Mouse (Mus musculus) G1E (cell line): Measurements from ENCODE around the gene Dhrs13. TPM values are rescaled to one million over a fixed set of nuclear protein-coding genes. Genes with fewer than 3 reads are reported as not detected.

Experiments used
- ATAC-seq: 2 replicates; pipeline ENCODE4 v1.8.0; 2016; ENCODE audit warnings: mild to moderate bottlenecking; ENCODE audit not compliant: insufficient number of reproducible peaks, poor library complexity, low FRiP score, severe bottlenecking; ENCODE audit errors: extremely low read depth
- DNase-seq: peaks from one replicate; pipeline ENCODE4 v3.0.0; 2012; ENCODE audit warnings: low spot score
- H3K27me3 ChIP-seq: 2 replicates; pipeline ENCODE4 v1.6.1; 2012; ENCODE audit warnings: mild to moderate bottlenecking, low read length, inconsistent platforms; ENCODE audit not compliant: insufficient read depth
- H3K36me3 ChIP-seq: replicated peaks from 2 replicates; pipeline ENCODE3; 2012; ENCODE audit warnings: mild to moderate bottlenecking, inconsistent platforms
- H3K4me1 ChIP-seq: 2 replicates; pipeline ENCODE4 v1.6.1; 2012; ENCODE audit warnings: low read depth, low read length, inconsistent platforms, mixed read lengths; ENCODE audit not compliant: insufficient read depth
- H3K4me3 ChIP-seq: 2 replicates; pipeline ENCODE4 v1.5.1; 2012; ENCODE audit warnings: low read depth, mild to moderate bottlenecking, inconsistent platforms, low read length, moderate library complexity, mixed read lengths
- H3K9me3 ChIP-seq: replicated peaks from 2 replicates; pipeline ENCODE4 v1.6.1; 2012; ENCODE audit warnings: inconsistent platforms
- CTCF ChIP-seq: IDR thresholded peaks from 2 replicates; pipeline ENCODE4 v1.5.1; 2012; ENCODE audit warnings: low read depth, low read length, inconsistent platforms, mixed read lengths
- GATA1 ChIP-seq: IDR thresholded peaks from 2 replicates; pipeline ENCODE4 v1.6.1; 2012; ENCODE audit warnings: borderline replicate concordance, low read length, inconsistent platforms, mixed read lengths
- GATA2 ChIP-seq: IDR thresholded peaks from 2 replicates; pipeline ENCODE4 v1.6.1; 2012; ENCODE audit warnings: low read depth, low read length, inconsistent platforms, borderline replicate concordance
- POLR2AphosphoS5 ChIP-seq: IDR thresholded peaks from 2 replicates; pipeline ENCODE4 v1.6.1; 2012; ENCODE audit warnings: low read depth, low read length, inconsistent platforms; ENCODE audit not compliant: insufficient replicate concordance
- TAL1 ChIP-seq: conservative IDR thresholded peaks from 2 replicates; pipeline ENCODE4 v1.6.1; 2012; ENCODE audit warnings: low read depth, low read length, inconsistent platforms, mixed read lengths
- polyA plus RNA-seq: library from polyadenylated mRNA; stranded (reverse); fragments of >175 nt; gene quantifications from 2 replicates; pipeline ENCODE4 v1.2.3, GENCODE M21; 2012
- total RNA-seq, 2 experiments: library from RNA; stranded (forward) in 1 of 2; stranded (reverse) in 1 of 2; fragments of 200-1000 nt in 1 of 2; fragments of >200 nt in 1 of 2; fragmentation: Nextera tagmentation in 1 of 2; gene quantifications; 2 replicates each; pipeline ENCODE4 v1.2.3; 2014 to 2017

Gene Dhrs13
- total RNA-seq (2014; fragmentation: Nextera tagmentation) = 7.2 and 11.0 TPM in 2 replicates
- 9.2 and 10.0 TPM in 2 replicates for total RNA-seq (2017)
- 6.9 and 7.9 TPM in 2 replicates for polyA plus RNA-seq

DNA sequence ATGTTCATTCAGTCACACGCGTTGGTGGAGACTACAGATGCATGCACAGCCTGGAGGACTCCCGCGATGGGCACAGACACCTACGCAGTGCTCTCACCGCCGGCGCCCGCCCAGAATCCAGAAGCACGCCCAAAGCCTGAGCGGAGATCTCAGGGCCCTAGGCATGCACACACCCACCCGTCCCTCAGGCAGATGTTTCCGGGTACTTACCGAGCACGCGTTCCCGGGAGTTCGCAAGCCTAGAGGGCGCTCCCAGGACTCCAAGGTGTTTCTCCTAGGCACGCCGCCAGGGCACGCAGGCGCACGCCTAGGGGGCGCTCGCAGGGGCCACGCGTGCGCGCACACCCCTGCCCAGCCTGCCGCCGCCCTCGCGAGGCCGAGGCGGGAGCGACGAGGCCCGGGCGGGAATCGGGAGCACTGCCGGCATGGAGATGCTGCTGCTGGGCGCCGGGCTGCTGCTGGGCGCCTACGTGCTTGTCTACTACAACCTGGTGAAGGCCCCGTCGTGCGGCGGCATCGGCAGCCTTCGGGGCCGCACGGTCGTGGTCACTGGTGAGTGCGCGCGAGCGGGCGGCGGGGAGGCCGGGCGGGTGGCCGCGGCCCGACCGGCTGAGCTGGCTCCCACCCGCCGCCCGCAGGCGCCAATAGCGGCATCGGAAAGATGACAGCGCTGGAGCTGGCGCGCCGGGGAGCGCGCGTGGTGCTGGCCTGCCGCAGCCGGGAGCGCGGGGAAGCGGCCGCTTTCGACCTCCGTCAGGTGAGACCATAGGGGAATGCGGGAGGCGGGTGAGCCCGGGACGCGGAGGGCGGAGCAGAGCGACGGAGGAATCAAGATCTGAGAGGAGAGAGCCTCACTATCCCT lies at the start of gene Dhrs13:
Dhrs13 (plus strand) TSS at position 334 of the 862 bp plus-strand sequence.
- H3K27me3 ChIP-seq = no peaks in the 10 kb centered on the region
- peak; percentile 82 for DNase-seq
- peaks cover 69% of the 10 kb centered on the region for H3K4me1 ChIP-seq
- TF ChIP-seq CTCF (peak; percentile 72), GATA2 (no peak), GATA1 (no peak), TAL1 (no peak), POLR2AphosphoS5 (no peak)
- H3K9me3 ChIP-seq = no peaks in the 10 kb centered on the region
- peak within 1 kb of the TSS; percentile 76 for H3K4me3 ChIP-seq
- peak; percentile 95 for ATAC-seq
- H3K36me3 ChIP-seq = peaks cover 71% of the 10 kb centered on the region

DNA sequence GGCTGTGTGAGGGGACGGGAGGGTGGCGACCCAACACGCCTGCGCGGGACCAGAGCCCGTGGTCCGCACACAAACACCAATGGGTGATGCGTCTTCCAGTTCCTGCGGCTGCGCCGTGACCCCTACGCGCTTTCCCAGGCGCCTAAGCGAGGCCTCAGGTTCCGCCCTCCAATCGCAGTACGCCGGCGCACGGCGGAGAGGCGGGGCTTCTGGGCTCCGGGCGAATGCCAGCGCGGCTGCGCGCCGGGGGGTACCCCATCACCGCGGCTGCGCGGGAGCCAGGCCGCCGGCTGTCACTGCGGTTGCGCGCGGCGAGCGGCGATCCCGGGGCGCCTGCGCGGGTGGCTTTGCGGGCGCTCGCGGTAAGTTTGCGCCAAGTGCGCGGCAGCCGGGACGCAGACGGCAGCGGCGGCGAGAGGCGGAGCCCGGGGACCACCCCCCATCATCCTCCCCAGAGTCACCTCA lies 49.6 kb upstream of the Dhrs13 start, which contains the start of gene Phf12:
Phf12 (plus strand) TSS at position 314 of the 465 bp plus-strand sequence.
- Histone ChIP-seq H3K27me3 (peaks cover 15% of the 10 kb centered on the region), H3K36me3 (peaks cover 34% of the 10 kb centered on the region), H3K4me3 (peak within 1 kb of the TSS; percentile 93), H3K4me1 (peaks cover 37% of the 10 kb centered on the region), H3K9me3 (no peaks in the 10 kb centered on the region)
- TF ChIP-seq TAL1 = no peak
- no peak for TF ChIP-seq GATA2
- TF ChIP-seq POLR2AphosphoS5 = no peak
- no peak for TF ChIP-seq CTCF
- no peak for TF ChIP-seq GATA1
- peak; percentile 99 for DNase-seq
- peak; percentile 70 for ATAC-seq

DNA sequence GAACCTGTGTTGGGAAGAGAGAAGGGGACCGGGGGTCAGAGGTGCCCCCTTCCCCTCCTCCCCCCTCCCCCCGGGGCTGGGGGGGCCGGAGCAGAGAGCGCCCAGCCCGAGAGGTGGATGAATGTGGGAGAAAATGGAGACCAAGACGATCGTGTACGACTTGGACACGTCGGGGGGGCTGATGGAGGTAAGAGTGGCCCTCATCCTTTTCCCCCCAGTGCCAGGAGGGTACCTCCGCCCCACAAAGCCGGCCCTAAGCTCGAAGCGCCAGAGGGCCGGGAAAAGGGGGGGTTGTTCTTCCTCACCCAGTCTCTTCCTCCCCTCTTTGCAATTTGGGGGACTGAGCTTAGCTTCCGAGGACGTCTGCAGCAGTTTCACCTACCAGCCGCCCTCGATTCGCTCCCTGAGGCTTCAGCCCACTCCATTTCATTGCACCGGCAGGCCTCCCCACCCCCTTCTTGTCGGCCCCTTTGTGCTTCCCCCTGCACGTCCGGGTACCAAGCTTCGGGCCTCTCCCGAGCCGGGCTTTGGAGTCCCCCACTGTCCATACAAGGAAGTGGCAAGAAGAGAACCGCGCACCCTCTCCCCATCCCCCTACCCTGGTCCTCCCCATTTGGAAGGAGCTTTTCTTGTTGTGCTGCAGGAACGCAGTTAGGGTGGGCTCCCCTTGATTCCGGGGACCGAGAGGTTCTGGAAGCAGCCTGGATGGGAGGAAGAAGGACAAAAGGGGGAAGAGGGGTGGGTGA lies 48.7 kb upstream of the Dhrs13 start:
- no peak for ATAC-seq
- Histone ChIP-seq H3K4me3 (peak overlapping the region; percentile 93), H3K4me1 (peaks cover 37% of the 10 kb centered on the region), H3K27me3 (peaks cover 6% of the 10 kb centered on the region), H3K36me3 (peaks cover 42% of the 10 kb centered on the region), H3K9me3 (no peaks in the 10 kb centered on the region)
- peak; percentile 72 for DNase-seq
- TF ChIP-seq CTCF (no peak), GATA2 (no peak), GATA1 (no peak)

DNA sequence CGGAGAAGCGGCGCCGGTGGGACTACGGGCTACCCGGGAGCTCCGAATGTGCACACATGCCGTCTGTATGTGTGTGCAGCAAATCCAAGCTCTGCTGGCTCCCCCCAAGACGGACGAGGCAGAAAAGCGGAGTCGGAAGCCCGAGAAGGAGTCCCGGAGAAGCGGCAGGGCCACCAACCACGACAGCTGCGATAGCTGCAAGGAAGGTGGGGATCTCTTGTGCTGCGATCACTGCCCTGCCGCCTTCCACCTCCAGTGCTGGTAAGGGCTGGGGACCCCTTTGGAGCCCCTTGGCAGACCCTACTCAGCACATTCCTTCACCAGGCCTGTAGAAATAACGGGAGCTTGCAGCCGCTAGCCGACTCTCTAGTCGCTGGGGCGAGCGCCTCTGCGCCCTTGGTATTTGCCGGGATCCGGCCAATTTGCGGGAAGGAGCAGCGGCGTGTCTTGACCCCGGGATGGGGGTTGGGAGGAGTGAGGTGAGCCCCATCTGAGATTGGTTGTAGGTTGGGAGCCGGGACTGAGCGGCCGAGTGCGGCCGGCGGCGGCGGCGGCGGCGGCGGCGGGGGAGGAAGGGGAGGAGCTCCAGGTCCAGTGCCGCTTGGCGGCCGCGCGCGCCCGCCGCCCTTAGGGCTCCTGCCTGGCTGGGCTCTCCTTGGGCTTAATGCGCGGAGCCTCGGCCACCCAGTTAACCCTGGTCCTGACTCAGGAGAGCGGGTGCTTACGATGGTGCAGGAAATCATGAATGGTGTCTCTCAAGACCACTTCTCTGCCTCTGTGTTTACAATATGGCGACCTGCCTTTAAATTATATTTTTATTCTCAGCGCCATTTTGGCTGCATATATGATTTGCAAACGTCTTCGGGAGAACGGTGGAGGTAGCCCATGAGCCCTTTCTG lies 47.9 kb upstream of the Dhrs13 start:
- Histone ChIP-seq H3K4me3 (peak overlapping the region; percentile 93), H3K27me3 (0 out of 2 replicates have a peak, but pooled peaks cover under 1% of the 10 kb centered on the region), H3K36me3 (peaks cover 50% of the 10 kb centered on the region), H3K4me1 (peaks cover 38% of the 10 kb centered on the region), H3K9me3 (no peaks in the 10 kb centered on the region)
- no peak for TF ChIP-seq CTCF
- no peak for TF ChIP-seq POLR2AphosphoS5
- no peak for TF ChIP-seq TAL1
- no peak for TF ChIP-seq GATA2
- TF ChIP-seq GATA1 = no peak
- DNase-seq (peak; percentile 51), ATAC-seq (no peak)

DNA sequence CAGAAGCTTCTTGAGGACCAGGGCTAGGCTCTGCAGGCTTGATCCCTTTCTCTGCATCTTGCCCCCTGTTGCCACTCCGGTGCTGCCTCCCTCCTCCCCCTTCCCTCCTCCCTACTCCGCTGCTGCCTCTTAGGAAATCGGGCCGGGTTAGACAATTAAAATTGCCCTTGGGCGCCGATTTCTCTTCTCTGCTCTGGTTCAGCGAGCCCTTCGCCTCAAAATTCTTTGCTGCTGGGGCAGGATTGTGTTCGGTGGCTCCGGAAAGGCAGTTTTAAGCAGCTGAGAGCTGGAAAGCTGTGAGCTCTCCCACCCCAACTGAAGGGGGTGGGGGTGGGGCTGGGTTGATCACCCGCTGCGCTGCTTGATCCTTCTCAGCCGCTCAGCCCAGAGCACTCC lies 47.2 kb upstream of the Dhrs13 start:
- TF ChIP-seq POLR2AphosphoS5 (no peak), GATA1 (no peak), CTCF (no peak), GATA2 (no peak), TAL1 (no peak)
- H3K4me1 ChIP-seq = peaks cover 39% of the 10 kb centered on the region
- H3K9me3 ChIP-seq = no peaks in the 10 kb centered on the region
- peak overlapping the region; percentile 93 for H3K4me3 ChIP-seq
- DNase-seq (peak; percentile 19), ATAC-seq (no peak)
- H3K36me3 ChIP-seq = peaks cover 55% of the 10 kb centered on the region
- no peaks in the 10 kb centered on the region for H3K27me3 ChIP-seq

DNA sequence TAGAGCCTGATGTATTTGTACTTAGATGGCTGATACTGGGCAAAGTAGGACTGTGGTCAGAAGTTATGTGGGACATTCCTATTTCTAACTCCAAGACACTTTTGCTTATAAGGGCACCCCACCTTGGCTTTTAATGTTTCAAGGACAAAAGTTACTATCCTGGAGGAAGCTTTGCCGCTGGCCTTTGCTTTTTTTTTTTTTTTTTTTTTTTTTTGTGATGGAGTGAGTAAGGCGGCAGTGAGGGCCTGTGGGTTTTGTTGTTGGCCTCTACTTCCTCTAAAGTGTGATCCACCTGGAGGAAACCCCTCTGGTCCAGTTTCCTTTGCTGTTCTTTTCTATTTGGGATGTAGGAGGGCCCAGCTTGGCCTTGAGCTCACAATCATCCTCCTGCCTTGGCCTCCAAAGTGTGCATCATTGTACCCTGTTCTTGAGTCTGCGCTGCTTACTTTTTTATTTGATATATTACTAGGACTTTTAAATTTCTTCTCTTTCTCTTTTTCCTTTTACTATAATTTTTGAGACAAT lies 46.5 kb upstream of the Dhrs13 start:
- no peak for TF ChIP-seq CTCF
- no peak for TF ChIP-seq POLR2AphosphoS5
- TF ChIP-seq GATA1 = no peak
- TF ChIP-seq GATA2 = no peak
- TF ChIP-seq TAL1 = no peak
- DNase-seq (no peak), ATAC-seq (no peak)
- Histone ChIP-seq H3K36me3 (peaks cover 63% of the 10 kb centered on the region), H3K27me3 (no peaks in the 10 kb centered on the region), H3K4me3 (peak overlapping the region; percentile 93; the same call in 1 of the 2 replicates), H3K9me3 (no peaks in the 10 kb centered on the region), H3K4me1 (peaks cover 37% of the 10 kb centered on the region)
